Mouse (Mus musculus): ENCODE results near the gene Tsg101. TPM values are rescaled to one million over a fixed set of nuclear protein-coding genes. Genes with fewer than 3 reads are reported as not detected.

The Tsg101 gene
- polyA plus RNA-seq, 1 experiment, result 70.8 TPM

- H3K79me3 ChIP-seq (ENCODE audit: low read depth), result no peaks in the 10 kb centered on the region
- TF ChIP-seq FOSL1 (IDR thresholded peaks at IDR 0.05; ENCODE audit: insufficient read depth, low read length, poor library complexity, severe bottlenecking), result no peak
- no peak for TF ChIP-seq CEBPB (IDR thresholded peaks at IDR 0.05; ENCODE audit: low read depth)
- no peak for TF ChIP-seq MYOG (IDR thresholded peaks at IDR 0.05; ENCODE audit: control insufficient read depth, extremely low read depth, insufficient read length)
- no peak for TF ChIP-seq CTCF (IDR thresholded peaks at IDR 0.05; ENCODE audit: control insufficient read depth, insufficient read depth, insufficient read length)
- TF ChIP-seq MYOD1 (IDR thresholded peaks at IDR 0.05; ENCODE audit: control insufficient read depth, insufficient read length, low read depth), result no peak
- TF ChIP-seq MAX (IDR thresholded peaks at IDR 0.05), result no peak
- TF ChIP-seq USF1 (IDR thresholded peaks at IDR 0.05; ENCODE audit: low read depth), result no peak
- no peaks in the 10 kb centered on the region for H3K36me3 ChIP-seq (ENCODE audit: control insufficient read depth, insufficient read depth)
- no peak overlapping the region for H3K4me3 ChIP-seq (ENCODE audit: insufficient read depth, poor library complexity, severe bottlenecking)
- no peaks in the 10 kb centered on the region for H3K27me3 ChIP-seq (ENCODE audit: control insufficient read depth, insufficient read depth, insufficient read length)
- no peaks in the 10 kb centered on the region for H3K79me2 ChIP-seq (ENCODE audit: control insufficient read depth, insufficient read depth)
- H3ac ChIP-seq (ENCODE audit: control insufficient read depth, insufficient read length, low read depth), result no peak overlapping the region
Measured at GRCm38 (mm10) chr7:46876841-46877240, 42.9 kb downstream of the Tsg101 start.

- Histone ChIP-seq H3ac (ENCODE audit: control insufficient read depth, insufficient read length, low read depth) (no peak overlapping the region), H3K36me3 (ENCODE audit: control insufficient read depth, insufficient read depth) (no peaks in the 10 kb centered on the region), H3K79me3 (ENCODE audit: low read depth) (no peaks in the 10 kb centered on the region), H3K79me2 (ENCODE audit: control insufficient read depth, insufficient read depth) (no peaks in the 10 kb centered on the region), H3K27me3 (ENCODE audit: control insufficient read depth, insufficient read depth, insufficient read length) (no peaks in the 10 kb centered on the region), H3K4me3 (ENCODE audit: insufficient read depth, poor library complexity, severe bottlenecking) (no peak overlapping the region)
- no peak for TF ChIP-seq CEBPB (IDR thresholded peaks at IDR 0.05; ENCODE audit: low read depth)
- no peak for TF ChIP-seq MAX (IDR thresholded peaks at IDR 0.05)
- no peak for TF ChIP-seq FOSL1 (IDR thresholded peaks at IDR 0.05; ENCODE audit: insufficient read depth, low read length, poor library complexity, severe bottlenecking)
- TF ChIP-seq MYOD1 (IDR thresholded peaks at IDR 0.05; ENCODE audit: control insufficient read depth, insufficient read length, low read depth), result no peak
- no peak for TF ChIP-seq MYOG (IDR thresholded peaks at IDR 0.05; ENCODE audit: control insufficient read depth, extremely low read depth, insufficient read length)
- TF ChIP-seq USF1 (IDR thresholded peaks at IDR 0.05; ENCODE audit: low read depth), result no peak
- no peak for TF ChIP-seq CTCF (IDR thresholded peaks at IDR 0.05; ENCODE audit: control insufficient read depth, insufficient read depth, insufficient read length)
Measured at GRCm38 (mm10) chr7:46871988-46872387, 47.8 kb downstream of the Tsg101 start.

DNA sequence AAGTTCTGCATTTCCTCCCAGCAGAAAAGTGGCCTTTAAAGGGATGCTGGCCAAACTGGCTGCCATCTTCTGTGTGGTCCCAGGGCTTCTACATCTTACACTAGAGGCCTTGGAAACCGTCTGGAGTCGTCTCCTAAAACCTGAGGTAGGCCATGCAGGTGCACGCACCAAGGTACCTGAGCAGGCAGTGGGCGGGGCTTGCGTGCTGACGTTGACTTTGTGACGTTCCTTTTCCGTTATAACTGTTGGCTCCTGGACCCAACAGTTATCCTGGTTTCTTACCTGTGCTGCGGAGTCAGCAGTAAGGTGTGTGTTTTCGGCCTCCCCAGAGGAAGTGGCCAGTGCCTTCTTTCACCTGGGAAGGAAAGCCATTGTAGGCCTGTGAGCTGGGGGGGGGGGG is 58.8 kb downstream of the Tsg101 start, which contains the start of gene Ldhc:
TSS of gene Ldhc (plus strand) at position 208 of the 400 bp plus-strand sequence.
- Histone ChIP-seq H3K4me3 (ENCODE audit: insufficient read depth, poor library complexity, severe bottlenecking) (no peak within 1 kb of the TSS), H3K36me3 (ENCODE audit: control insufficient read depth, insufficient read depth) (no peaks in the 10 kb centered on the region), H3K79me2 (ENCODE audit: control insufficient read depth, insufficient read depth) (no peaks in the 10 kb centered on the region), H3K27me3 (ENCODE audit: control insufficient read depth, insufficient read depth, insufficient read length) (no peaks in the 10 kb centered on the region), H3ac (ENCODE audit: control insufficient read depth, insufficient read length, low read depth) (no peak within 1 kb of the TSS), H3K79me3 (ENCODE audit: low read depth) (no peaks in the 10 kb centered on the region)
- TF ChIP-seq FOSL1 (IDR thresholded peaks at IDR 0.05; ENCODE audit: insufficient read depth, low read length, poor library complexity, severe bottlenecking) (no peak), MYOG (IDR thresholded peaks at IDR 0.05; ENCODE audit: control insufficient read depth, extremely low read depth, insufficient read length) (no peak), USF1 (IDR thresholded peaks at IDR 0.05; ENCODE audit: low read depth) (no peak), CTCF (IDR thresholded peaks at IDR 0.05; ENCODE audit: control insufficient read depth, insufficient read depth, insufficient read length) (no peak)

DNA sequence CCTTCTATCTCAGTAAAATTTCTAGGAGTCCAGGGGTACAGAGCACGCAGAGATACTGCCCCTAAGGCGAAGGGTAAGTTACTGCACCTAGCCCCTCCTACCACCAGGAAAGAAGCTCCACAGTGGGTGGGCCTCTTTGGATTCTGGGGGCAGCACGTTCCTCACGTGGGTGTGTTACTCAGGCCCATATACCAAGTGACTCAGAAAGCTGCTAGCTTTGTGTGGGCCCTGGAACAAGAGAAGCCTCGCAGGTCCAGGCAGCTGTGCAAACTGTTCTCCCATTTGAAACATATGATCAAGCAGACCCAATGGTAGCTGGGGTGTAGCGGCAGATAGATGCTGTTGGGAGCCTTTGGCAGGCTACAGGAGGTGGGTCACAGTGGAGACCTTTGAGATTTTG is 60.7 kb downstream of the Tsg101 start:
- Histone ChIP-seq H3K79me3 (ENCODE audit: low read depth) (no peaks in the 10 kb centered on the region), H3ac (ENCODE audit: control insufficient read depth, insufficient read length, low read depth) (no peak overlapping the region), H3K79me2 (ENCODE audit: control insufficient read depth, insufficient read depth) (no peaks in the 10 kb centered on the region), H3K4me3 (ENCODE audit: insufficient read depth, poor library complexity, severe bottlenecking) (no peak overlapping the region), H3K36me3 (ENCODE audit: control insufficient read depth, insufficient read depth) (peaks cover 16% of the 10 kb centered on the region), H3K27me3 (ENCODE audit: control insufficient read depth, insufficient read depth, insufficient read length) (no peaks in the 10 kb centered on the region)
- TF ChIP-seq CTCF (IDR thresholded peaks at IDR 0.05; ENCODE audit: control insufficient read depth, insufficient read depth, insufficient read length) (no peak), MAX (IDR thresholded peaks at IDR 0.05) (no peak), USF1 (IDR thresholded peaks at IDR 0.05; ENCODE audit: low read depth) (no peak), MYOG (IDR thresholded peaks at IDR 0.05; ENCODE audit: control insufficient read depth, extremely low read depth, insufficient read length) (no peak), FOSL1 (IDR thresholded peaks at IDR 0.05; ENCODE audit: insufficient read depth, low read length, poor library complexity, severe bottlenecking) (no peak), CEBPB (IDR thresholded peaks at IDR 0.05; ENCODE audit: low read depth) (no peak), MYOD1 (IDR thresholded peaks at IDR 0.05; ENCODE audit: control insufficient read depth, insufficient read length, low read depth) (no peak)

DNA sequence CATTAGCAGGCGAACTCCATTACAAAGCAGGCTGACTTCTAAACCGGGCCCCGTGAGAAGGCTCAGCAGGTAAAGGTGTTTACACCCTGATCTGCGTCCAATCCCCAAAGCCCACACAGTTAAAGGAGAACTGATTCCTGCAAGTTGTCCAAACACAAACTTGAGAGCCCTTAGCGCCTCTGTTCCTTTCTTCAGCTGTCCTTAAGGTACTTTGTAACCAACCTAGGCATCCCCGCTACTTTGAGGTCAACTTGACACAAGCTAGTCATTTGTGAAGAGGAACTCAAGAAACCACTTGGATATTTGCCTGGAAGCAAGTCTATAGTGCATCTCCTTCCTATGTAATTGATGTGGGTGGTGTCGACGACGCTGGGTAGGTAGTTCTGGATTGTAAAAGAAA is 62.3 kb downstream of the Tsg101 start:
- Histone ChIP-seq H3K27me3 (ENCODE audit: control insufficient read depth, insufficient read depth, insufficient read length) (no peaks in the 10 kb centered on the region), H3K36me3 (ENCODE audit: control insufficient read depth, insufficient read depth) (peaks cover 32% of the 10 kb centered on the region)
- no peak for TF ChIP-seq USF1 (IDR thresholded peaks at IDR 0.05; ENCODE audit: low read depth)
- no peak for TF ChIP-seq FOSL1 (IDR thresholded peaks at IDR 0.05; ENCODE audit: insufficient read depth, low read length, poor library complexity, severe bottlenecking)
- no peak for TF ChIP-seq CEBPB (IDR thresholded peaks at IDR 0.05; ENCODE audit: low read depth)
- TF ChIP-seq MAX (IDR thresholded peaks at IDR 0.05), result no peak
- TF ChIP-seq CTCF (IDR thresholded peaks at IDR 0.05; ENCODE audit: control insufficient read depth, insufficient read depth, insufficient read length), result no peak
- TF ChIP-seq MYOD1 (IDR thresholded peaks at IDR 0.05; ENCODE audit: control insufficient read depth, insufficient read length, low read depth), result no peak
- no peak for TF ChIP-seq MYOG (IDR thresholded peaks at IDR 0.05; ENCODE audit: control insufficient read depth, extremely low read depth, insufficient read length)

More for the DNA sequence above, 62.3 kb downstream of the Tsg101 start:
- H3K4me3 ChIP-seq (ENCODE audit: insufficient read depth, poor library complexity, severe bottlenecking), result no peak overlapping the region
- no peaks in the 10 kb centered on the region for H3K79me2 ChIP-seq (ENCODE audit: control insufficient read depth, insufficient read depth)
- no peaks in the 10 kb centered on the region for H3K79me3 ChIP-seq (ENCODE audit: low read depth)
- H3ac ChIP-seq (ENCODE audit: control insufficient read depth, insufficient read length, low read depth), result no peak overlapping the region
